Mouse (Mus musculus) cerebellum, adult 9-10 months (tissue): ENCODE measurements around the gene Sfrp5.

Source experiments
- DNase-seq: peaks from one replicate; pipeline ENCODE4 v3.0.0; 2022

Sfrp5 gene

DNA sequence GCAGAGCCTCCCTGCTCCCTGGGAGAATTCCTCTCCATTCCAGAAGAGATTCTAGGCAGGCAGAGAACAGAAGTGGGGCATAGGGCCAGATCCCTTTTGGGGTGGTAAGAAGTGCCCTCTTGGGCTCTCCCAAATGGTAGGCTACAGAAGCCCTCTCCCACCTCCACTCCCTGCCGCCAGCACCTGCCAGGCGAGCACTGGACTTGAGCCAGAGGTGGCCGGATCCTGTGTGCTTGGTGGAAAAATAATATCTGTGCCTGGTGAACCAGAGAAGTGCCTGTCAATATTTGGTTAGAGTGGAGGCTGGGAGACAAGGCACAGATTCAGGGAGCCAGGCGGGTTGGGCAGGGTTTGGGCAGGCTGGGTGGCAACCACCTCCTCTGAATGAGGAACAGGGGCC is 5.7 kb downstream of the Sfrp5 start:
- peak; percentile 60 for DNase-seq

DNA sequence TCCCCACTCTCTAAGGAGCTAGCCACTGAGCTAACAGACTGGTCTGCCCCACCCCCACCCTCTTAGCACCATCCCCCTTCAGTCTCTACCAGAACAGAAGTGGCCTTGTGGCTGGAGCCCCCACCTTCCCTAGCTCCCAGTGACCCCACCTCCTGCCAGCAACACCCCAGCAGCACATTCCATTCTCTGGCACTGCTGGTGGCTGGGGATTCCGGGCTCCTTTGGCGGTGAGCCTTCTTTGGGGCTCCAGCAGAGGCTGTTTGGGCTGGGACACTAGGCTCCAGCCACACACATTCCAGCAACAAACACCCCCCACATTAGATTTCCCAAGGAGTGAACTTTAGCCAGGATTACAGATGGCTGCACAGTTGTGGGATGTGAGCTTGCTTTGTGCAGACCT is 8.7 kb downstream of the Sfrp5 start:
- DNase-seq: no peak

DNA sequence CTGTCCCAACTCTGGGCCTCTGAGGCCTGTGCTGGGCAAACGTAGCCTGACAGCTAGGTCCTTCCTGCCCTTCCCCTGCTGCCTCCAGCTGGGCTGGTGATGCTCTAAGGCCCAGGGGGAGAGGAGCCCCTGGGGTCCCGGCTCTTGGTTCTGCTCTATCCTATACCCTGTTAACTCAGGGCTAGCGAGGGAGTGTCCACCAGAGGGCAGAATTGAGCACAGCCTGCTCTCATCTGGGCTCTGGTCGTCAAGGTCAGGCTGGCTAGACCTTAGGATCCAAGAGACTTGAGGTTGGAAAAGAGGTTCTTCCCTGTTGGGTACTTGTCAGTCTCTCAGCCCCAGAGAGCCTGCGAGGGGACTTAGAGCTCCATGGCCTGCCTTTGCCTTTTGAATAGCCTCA is 11.6 kb downstream of the Sfrp5 start:
- peak; percentile 77 for DNase-seq

- no peak for DNase-seq
Observed at GRCm38 (mm10) chr19:42189735-42190134, 12.3 kb downstream of the Sfrp5 start.

- no peak for DNase-seq
Observed at GRCm38 (mm10) chr19:42182673-42183072, 19.4 kb downstream of the Sfrp5 start.

DNA sequence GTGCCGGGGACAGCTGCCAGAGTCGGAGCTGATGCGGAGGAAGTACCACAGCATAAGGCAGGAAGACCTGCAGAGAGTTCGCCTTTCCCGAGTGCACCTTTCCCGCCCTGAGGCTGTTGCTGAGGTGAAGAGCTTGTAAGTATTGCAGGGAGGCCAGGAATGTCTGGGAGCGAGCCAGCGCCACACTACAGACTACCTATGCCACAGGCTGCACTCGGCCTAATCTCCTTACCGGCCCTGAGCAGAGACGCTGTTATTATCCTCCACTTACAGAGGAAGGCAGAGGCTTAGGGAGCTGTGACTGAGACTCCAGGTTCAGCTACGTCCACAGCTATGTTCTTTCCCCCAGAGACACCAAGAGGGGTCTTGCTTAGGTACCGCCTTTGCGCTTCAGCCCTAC is 22.7 kb downstream of the Sfrp5 start:
- DNase-seq: no peak

DNA sequence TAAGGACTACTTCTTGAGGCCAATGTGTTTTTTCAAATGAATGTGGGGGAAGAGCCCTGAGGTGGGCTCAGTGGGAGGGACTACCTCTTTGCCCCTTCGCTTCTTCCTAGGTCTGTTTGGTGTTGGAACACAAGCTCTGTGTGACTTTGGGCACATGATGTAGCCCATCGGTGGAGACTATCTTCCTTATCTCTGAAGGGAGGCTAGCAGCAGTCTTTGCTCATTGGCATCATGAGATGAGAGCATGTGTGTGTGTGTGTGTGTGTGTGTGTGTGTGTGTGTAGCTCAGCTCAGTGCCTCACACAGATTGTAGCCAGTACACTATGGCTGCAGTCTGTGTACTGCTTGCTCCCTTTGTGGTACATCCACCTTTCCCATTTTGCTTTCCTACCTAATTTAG is 24.6 kb downstream of the Sfrp5 start:
- DNase-seq: no peak

GRCm38 (mm10) chr19:42176841-42177240 is 25.2 kb downstream of the Sfrp5 start:
- DNase-seq: no peak

DNA sequence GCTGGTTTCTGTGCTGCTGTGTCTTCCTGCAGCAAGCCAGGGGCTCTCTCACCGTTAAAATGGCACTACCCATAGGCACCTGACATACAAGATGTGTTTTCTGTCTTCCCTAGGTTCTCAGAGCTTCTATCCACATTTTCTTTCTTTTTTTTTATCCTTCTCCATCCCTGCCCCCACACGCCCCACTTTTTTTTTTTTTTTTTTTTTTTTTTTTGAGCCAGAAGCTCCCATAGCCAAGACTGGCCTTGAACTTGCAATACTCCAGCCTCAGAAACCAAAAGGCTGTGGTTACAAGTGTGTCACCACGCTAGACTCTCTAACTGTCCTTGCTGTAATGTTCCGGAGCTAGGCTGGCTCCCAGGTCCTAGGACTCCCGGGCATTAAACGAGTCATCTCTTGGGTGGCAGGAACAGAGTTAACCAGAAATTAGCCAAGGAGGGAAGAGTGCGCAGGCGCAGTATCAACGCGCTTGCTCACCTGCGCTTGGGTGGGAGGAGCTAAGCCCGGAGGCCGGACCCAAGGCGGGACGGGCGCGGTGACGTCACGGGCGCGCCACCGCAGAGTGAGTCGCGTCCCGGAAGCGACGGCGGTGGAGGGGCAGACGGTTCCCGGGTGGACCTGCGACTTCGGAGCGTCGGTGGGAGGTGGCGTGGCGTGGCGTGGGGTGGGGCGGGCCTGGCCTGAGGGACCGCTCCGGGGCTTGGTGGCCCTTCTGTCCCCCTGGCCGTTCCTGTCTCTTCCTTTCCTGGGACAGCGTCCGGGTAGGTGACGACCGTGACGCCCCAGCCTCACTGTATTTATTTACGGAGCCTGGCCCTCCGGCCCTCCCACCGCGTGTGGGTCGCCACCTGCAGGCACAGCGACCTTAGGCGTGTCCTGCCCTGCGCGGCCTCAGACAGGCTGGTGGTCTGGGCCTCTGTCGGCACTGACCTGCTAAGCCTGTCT is 31.8 kb downstream of the Sfrp5 start:
- DNase-seq: peak; percentile 96

- DNase-seq: peak; percentile 68
Observed at GRCm38 (mm10) chr19:42169322-42169975, 32.6 kb downstream of the Sfrp5 start.

DNA sequence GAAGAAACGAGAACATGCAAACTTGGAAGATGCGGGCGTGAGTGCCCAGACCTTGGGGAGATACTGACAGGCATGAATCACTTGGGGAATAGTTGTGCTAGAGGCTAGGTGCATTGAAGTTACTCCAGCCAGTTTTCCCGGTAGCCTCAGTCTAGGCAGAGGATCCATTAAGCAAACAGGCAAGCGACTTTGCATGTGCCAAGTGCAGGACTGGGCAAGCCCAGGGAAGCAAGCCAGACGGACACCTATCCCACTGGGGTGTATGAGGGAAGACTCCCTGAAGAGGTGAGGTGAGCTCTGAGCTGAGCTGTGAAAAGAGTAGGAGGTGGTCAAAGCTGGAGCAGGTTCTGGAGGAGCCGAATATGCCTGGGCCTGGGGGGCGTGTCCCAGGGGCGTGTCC is 34.6 kb downstream of the Sfrp5 start:
- no peak for DNase-seq

DNA sequence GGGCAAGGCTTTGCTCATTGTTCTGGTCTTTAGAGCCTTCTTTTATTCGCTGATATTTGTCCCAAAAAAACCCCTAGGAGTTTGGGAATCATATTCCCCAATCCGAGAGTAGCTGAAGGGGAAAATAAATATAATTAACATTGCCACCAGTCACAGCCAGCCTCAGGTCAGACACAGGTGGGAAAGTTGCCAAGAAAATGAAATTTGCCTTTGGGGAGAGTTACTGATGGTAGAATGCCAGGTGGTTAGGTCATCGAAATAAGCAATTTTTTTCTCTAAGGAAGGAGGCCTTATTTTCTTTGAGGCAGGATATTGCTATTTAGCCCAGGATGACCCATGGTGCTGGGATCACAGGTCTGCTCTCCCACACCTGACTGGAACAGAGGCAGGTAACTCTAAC is 35.3 kb downstream of the Sfrp5 start:
- no peak for DNase-seq

DNA sequence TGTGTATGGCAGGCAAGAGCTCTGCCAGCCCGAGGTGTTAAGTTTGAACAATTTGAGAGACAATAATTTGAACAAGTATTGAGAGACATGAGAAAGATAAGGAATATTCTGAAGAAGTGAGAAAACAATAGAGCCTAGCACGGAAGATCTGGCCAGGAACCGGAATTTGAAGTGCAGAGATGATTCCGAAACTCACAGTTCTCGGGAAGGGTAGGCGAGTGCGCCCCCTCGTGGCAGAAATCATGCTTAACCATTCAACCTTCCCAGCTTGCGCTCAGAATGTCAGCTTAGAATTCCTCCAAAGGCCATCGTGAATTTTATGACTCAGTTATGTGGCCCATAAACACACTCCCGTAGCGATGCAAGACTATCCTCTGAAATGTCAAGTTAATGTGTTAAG is 35.9 kb downstream of the Sfrp5 start:
- peak; percentile 90 for DNase-seq

GRCm38 (mm10) chr19:42164188-42164587 is 37.9 kb downstream of the Sfrp5 start:
- DNase-seq: no peak

GRCm38 (mm10) chr19:42163764-42164163 is 38.3 kb downstream of the Sfrp5 start, which contains the start of gene Zfyve27:
Zfyve27 (plus strand) TSS chr19:42163951.
- no peak for DNase-seq

GRCm38 (mm10) chr19:42158246-42159017 is 43.6 kb downstream of the Sfrp5 start:
- DNase-seq: no peak

DNA sequence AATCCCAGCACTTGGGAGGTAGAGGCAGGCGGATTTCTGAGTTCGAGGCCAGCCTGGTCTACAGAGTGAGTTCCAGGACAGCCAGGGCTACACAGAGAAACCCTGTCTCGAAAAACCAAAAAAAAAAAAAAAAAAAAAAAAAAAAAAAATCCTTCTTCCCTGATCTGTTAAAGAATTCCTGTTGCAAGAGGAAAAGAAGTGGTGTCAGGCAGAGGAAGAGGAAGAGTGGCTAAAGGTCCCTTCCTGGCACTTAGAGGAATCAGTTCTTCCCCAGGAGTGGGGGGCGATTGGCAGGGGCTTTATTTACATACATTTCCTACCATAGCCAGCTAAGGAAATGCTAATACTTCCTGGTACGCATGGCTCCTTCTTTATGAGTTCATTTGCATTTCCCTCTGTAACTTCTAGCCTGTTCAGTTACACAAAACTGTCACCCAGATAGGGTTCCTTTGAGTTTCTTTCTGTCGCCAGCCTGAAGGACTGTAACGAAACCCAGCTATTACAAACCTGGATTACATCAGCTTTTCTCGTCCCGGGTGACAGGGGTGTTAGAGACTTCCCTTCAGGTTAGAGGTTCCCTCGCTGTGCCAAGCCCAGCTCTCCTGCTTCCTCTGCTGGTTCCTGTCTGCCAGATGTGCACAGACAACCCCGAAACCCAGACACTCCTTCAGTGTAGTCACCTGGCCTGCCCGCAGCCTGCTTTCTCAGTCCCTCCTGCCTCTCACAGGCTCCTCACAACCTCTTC is 44.4 kb downstream of the Sfrp5 start:
- no peak for DNase-seq

GRCm38 (mm10) chr19:42151990-42152389 is 50.1 kb downstream of the Sfrp5 start:
- peak; percentile 94 for DNase-seq

- DNase-seq: no peak
Observed at GRCm38 (mm10) chr19:42148569-42148860, 53.5 kb downstream of the Sfrp5 start.
